Mouse (Mus musculus): ENCODE results near the gene Il17d. TPM values are rescaled to one million over a fixed set of nuclear protein-coding genes. Genes with fewer than 3 reads are reported as not detected.

Il17d gene
- polyA plus RNA-seq, 2 experiments = 0.08 to 0.50 TPM

GRCm38 (mm10) chr14:57546557-57547021 lies 22.0 kb downstream of the Il17d start:
- DNase-seq (ENCODE audit: low read depth in 3 of 3, low spot score in 3 of 3) (no peak), ATAC-seq (ENCODE audit: insufficient read depth) (no peak)
- Histone ChIP-seq H3K4me3 (ENCODE audit: insufficient read depth in 1 of 2, low read depth in 2 of 2, low read length in 2 of 2) (no peak overlapping the region), H3K4me2 (ENCODE audit: low read depth) (no peak overlapping the region), H3K27me3 (ENCODE audit: control insufficient read depth, insufficient read depth, low read length) (no peaks in the 10 kb centered on the region), H3K9me3 (ENCODE audit: control insufficient read depth, low read length) (no peaks in the 10 kb centered on the region), H3K27ac (no peak overlapping the region), H3K9ac (replicated peaks) (no peak overlapping the region), H3K4me1 (replicated peaks; ENCODE audit: control insufficient read depth in 2 of 2, insufficient read depth in 2 of 2, low read length in 1 of 2) (peaks cover 0 to 5% of the 10 kb centered on the region in 2 experiments; a peak in 2 of 4 replicates), H3K36me3 (replicated peaks; ENCODE audit: control insufficient read depth, insufficient read depth, low read depth) (no peaks in the 10 kb centered on the region)
- TF ChIP-seq CTCF (IDR thresholded peaks at IDR 0.05; ENCODE audit: low read depth) = no peak
- TF ChIP-seq EP300 (IDR thresholded peaks at IDR 0.05; ENCODE audit: low read depth) = no peak
- WGBS (ENCODE audit: insufficient replicate concordance) = 20% methylated on average over 13 of the region's 13 CpGs

- ATAC-seq (ENCODE audit: insufficient read depth) (no peak), DNase-seq (ENCODE audit: low read depth in 3 of 3, low spot score in 3 of 3) (no peak)
- Histone ChIP-seq H3K4me1 (replicated peaks; ENCODE audit: control insufficient read depth in 2 of 2, insufficient read depth in 2 of 2, low read length in 1 of 2) (peaks cover 0 to 5% of the 10 kb centered on the region in 2 experiments; a peak in 2 of 4 replicates), H3K4me3 (ENCODE audit: insufficient read depth in 1 of 2, low read depth in 2 of 2, low read length in 2 of 2) (no peak overlapping the region), H3K9me3 (ENCODE audit: control insufficient read depth, low read length) (no peaks in the 10 kb centered on the region), H3K27me3 (ENCODE audit: control insufficient read depth, insufficient read depth, low read length) (no peaks in the 10 kb centered on the region), H3K27ac (no peak overlapping the region), H3K4me2 (ENCODE audit: low read depth) (no peak overlapping the region), H3K9ac (replicated peaks) (no peak overlapping the region), H3K36me3 (replicated peaks; ENCODE audit: control insufficient read depth, insufficient read depth, low read depth) (no peaks in the 10 kb centered on the region)
- TF ChIP-seq CTCF (IDR thresholded peaks at IDR 0.05; ENCODE audit: low read depth) = no peak
- TF ChIP-seq EP300 (IDR thresholded peaks at IDR 0.05; ENCODE audit: low read depth) = no peak
- 68% methylated on average over 5 of the region's 5 CpGs for WGBS (ENCODE audit: insufficient replicate concordance)
Measured at GRCm38 (mm10) chr14:57547062-57547461, 22.5 kb downstream of the Il17d start.

GRCm38 (mm10) chr14:57552945-57553344 lies 28.4 kb downstream of the Il17d start:
- no peaks in the 10 kb centered on the region for H3K4me1 ChIP-seq (replicated peaks; ENCODE audit: control insufficient read depth in 2 of 2, insufficient read depth in 2 of 2, low read length in 1 of 2)
- H3K4me2 ChIP-seq (ENCODE audit: low read depth) = no peak overlapping the region
- H3K27ac ChIP-seq = no peak overlapping the region
- H3K4me3 ChIP-seq (ENCODE audit: insufficient read depth in 1 of 2, low read depth in 2 of 2, low read length in 2 of 2) = no peak overlapping the region
- ATAC-seq (ENCODE audit: insufficient read depth) (no peak), DNase-seq (ENCODE audit: low read depth in 3 of 3, low spot score in 3 of 3) (no peak)
- no peak for TF ChIP-seq EP300 (IDR thresholded peaks at IDR 0.05; ENCODE audit: low read depth)
- no peak for TF ChIP-seq CTCF (IDR thresholded peaks at IDR 0.05; ENCODE audit: low read depth)
- no peaks in the 10 kb centered on the region for H3K36me3 ChIP-seq (replicated peaks; ENCODE audit: control insufficient read depth, insufficient read depth, low read depth)
- no peaks in the 10 kb centered on the region for H3K27me3 ChIP-seq (ENCODE audit: control insufficient read depth, insufficient read depth, low read length)
- no peaks in the 10 kb centered on the region for H3K9me3 ChIP-seq (ENCODE audit: control insufficient read depth, low read length)
- H3K9ac ChIP-seq (replicated peaks) = no peak overlapping the region

- DNase-seq (ENCODE audit: low read depth in 3 of 3, low spot score in 3 of 3) (no peak), ATAC-seq (ENCODE audit: insufficient read depth) (no peak)
- Histone ChIP-seq H3K4me2 (ENCODE audit: low read depth) (no peak overlapping the region), H3K4me3 (ENCODE audit: insufficient read depth in 1 of 2, low read depth in 2 of 2, low read length in 2 of 2) (no peak overlapping the region), H3K27ac (no peak overlapping the region), H3K9me3 (ENCODE audit: control insufficient read depth, low read length) (no peaks in the 10 kb centered on the region), H3K36me3 (replicated peaks; ENCODE audit: control insufficient read depth, insufficient read depth, low read depth) (no peaks in the 10 kb centered on the region), H3K4me1 (replicated peaks; ENCODE audit: control insufficient read depth in 2 of 2, insufficient read depth in 2 of 2, low read length in 1 of 2) (no peaks in the 10 kb centered on the region), H3K9ac (replicated peaks) (no peak overlapping the region), H3K27me3 (ENCODE audit: control insufficient read depth, insufficient read depth, low read length) (no peaks in the 10 kb centered on the region)
- WGBS (ENCODE audit: insufficient replicate concordance) = 85% methylated on average over 5 of the region's 5 CpGs
- no peak for TF ChIP-seq CTCF (IDR thresholded peaks at IDR 0.05; ENCODE audit: low read depth)
- TF ChIP-seq EP300 (IDR thresholded peaks at IDR 0.05; ENCODE audit: low read depth) = no peak
Measured at GRCm38 (mm10) chr14:57554434-57554833, 29.9 kb downstream of the Il17d start.

DNA sequence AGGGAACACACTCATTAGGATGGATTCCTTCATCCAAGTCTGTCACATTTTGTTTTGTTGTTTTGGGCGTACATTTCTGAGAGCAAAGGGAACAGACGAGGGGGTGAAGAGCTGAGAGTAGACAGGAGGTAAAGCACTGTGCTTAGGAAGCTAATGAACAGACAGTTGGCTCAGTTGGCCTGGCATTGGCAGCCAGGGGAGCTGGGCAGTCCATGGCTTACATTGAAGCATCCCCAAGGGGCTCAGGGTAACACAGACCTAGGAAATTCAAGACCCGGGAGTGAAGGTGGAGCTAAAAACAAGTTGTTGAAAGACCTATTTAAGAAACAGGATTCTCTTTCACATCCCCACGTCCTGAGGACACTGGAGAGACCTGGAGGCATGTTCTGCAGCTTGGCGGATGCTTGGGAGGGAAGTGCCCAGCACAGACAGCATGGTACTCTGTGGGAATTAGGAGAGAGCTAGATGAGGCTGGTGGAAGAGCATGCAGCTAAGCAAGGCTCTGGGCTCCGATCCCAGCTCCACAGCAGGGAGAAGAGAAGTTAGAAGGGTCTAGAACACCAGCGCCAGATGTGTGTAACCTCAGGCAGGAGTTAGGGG lies 31.0 kb downstream of the Il17d start:
- TF ChIP-seq EP300 (IDR thresholded peaks at IDR 0.05; ENCODE audit: low read depth) = no peak
- no peak for TF ChIP-seq CTCF (IDR thresholded peaks at IDR 0.05; ENCODE audit: low read depth)
- Histone ChIP-seq H3K36me3 (replicated peaks; ENCODE audit: control insufficient read depth, insufficient read depth, low read depth) (no peaks in the 10 kb centered on the region), H3K9me3 (ENCODE audit: control insufficient read depth, low read length) (no peaks in the 10 kb centered on the region), H3K4me2 (ENCODE audit: low read depth) (no peak overlapping the region), H3K27me3 (ENCODE audit: control insufficient read depth, insufficient read depth, low read length) (no peaks in the 10 kb centered on the region), H3K4me3 (ENCODE audit: insufficient read depth in 1 of 2, low read depth in 2 of 2, low read length in 2 of 2) (no peak overlapping the region), H3K27ac (no peak overlapping the region), H3K4me1 (replicated peaks; ENCODE audit: control insufficient read depth in 2 of 2, insufficient read depth in 2 of 2, low read length in 1 of 2) (no peaks in the 10 kb centered on the region), H3K9ac (replicated peaks) (no peak overlapping the region)
- ATAC-seq (ENCODE audit: insufficient read depth) (no peak), DNase-seq (ENCODE audit: low read depth in 3 of 3, low spot score in 3 of 3) (no peak)
- 73% methylated on average over 7 of the region's 7 CpGs for WGBS (ENCODE audit: insufficient replicate concordance)

Measured in liver, embryonic 14.5 days (tissue).